Mouse (Mus musculus) kidney, postnatal 25 days (tissue): ENCODE measurements around the gene Olfr1294.

Experiments
- DNase-seq, 2 experiments: peaks; one replicate each; pipeline ENCODE4 v3.0.0; 2021; ENCODE audit warnings: mixed read lengths in 2 of 2

Olfr1294 gene

GRCm38 (mm10) chr2:111540191-111540590, at the start of gene Olfr1294:
TSS of gene Olfr1294 (minus strand) at chr2:111540291.
- DNase-seq: no peak

- no peak for DNase-seq
Measured at GRCm38 (mm10) chr2:111569581-111569980, 29.5 kb upstream of the Olfr1294 start, which contains the start of gene Olfr1295. TSS of gene Olfr1295 (minus strand) at chr2:111569681.

- DNase-seq: no peak
Measured at GRCm38 (mm10) chr2:111524903-111525302, 15.2 kb downstream of the Olfr1294 start, which contains the start of gene Olfr1293-ps. TSS of gene Olfr1293-ps (plus strand) at chr2:111525203.

GRCm38 (mm10) chr2:111517451-111517850, 22.6 kb downstream of the Olfr1294 start:
- peak in 1 of 2 experiments; percentile 35 for DNase-seq

- no peak for DNase-seq
Measured at GRCm38 (mm10) chr2:111496880-111497279, 43.2 kb downstream of the Olfr1294 start, which contains the start of gene Olfr1291-ps1. TSS of gene Olfr1291-ps1 (plus strand) at chr2:111497180.

GRCm38 (mm10) chr2:111493729-111494128, 46.4 kb downstream of the Olfr1294 start, which contains the start of gene Olfr1290:
TSS of gene Olfr1290 (minus strand) at chr2:111493829.
- DNase-seq: no peak
